Mouse (Mus musculus) ES-Bruce4 (cell line): ENCODE measurements around the gene Emx1.
A peak's percentile ranks its signal among the peaks of the same experiment; 100 is the strongest.

ENCODE experiments used
- CTCF ChIP-seq: IDR thresholded peaks from one replicate; pipeline ENCODE4 v1.8.1; 2011; ENCODE audit warnings: low read depth, low read length
- POLR2A ChIP-seq: IDR thresholded peaks from one replicate; pipeline ENCODE4 v1.8.1; 2011; ENCODE audit warnings: low read length; ENCODE audit not compliant: insufficient read depth

DNA sequence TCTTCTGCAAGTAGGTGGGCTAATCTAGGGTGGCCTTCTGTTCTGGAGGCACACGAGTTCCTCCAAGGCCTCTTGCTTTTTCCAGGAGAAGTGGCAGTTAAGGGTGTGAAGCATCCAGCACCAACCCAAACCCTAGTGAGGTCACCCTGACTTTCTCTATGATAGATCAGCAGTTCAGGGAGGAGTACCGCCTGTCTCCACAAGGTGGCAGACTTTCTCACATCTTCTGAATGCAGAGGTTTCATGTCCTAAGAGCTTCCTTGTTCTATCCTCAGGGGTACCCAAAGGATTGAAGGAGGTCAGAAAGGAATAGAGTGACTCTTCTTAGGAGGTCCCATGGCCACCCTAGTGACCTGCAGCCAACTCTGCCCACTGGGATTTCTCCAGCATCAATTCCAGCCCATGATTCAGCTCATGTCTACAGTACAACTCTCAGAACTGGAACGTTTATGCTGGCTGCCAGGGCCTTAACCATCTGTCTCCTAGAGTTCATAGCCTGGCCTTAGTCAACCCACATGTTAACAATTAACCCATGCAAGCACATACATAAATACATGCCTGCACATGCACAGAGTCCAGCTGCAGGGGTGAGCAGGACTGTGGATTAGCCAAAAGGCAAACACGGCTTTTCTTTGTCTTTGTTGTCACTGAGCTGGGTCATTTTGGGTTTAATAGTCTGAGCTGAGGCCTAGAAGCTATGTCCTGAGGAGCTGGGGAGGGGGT lies 26.9 kb upstream of the Emx1 start:
- TF ChIP-seq CTCF (peak; percentile 57), POLR2A (no peak)
